Mouse (Mus musculus) C2C12 (cell line): ENCODE data around the gene Hoxc4. TPM values are rescaled to one million over a fixed set of nuclear protein-coding genes. Genes with fewer than 3 reads are reported as not detected.

Experiments
- H3K27me3 ChIP-seq: one replicate; pipeline ENCODE4 v1.6.1; 2011; ENCODE audit not compliant: control insufficient read depth, insufficient read depth, insufficient read length
- H3K36me3 ChIP-seq: one replicate; pipeline ENCODE4 v1.6.1; 2011; ENCODE audit not compliant: control insufficient read depth, insufficient read depth
- H3K4me3 ChIP-seq: one replicate; pipeline ENCODE4 v1.5.1; 2011; ENCODE audit warnings: mild to moderate bottlenecking, control low read depth; ENCODE audit not compliant: poor library complexity, insufficient read depth, severe bottlenecking
- H3K79me2 ChIP-seq: one replicate; pipeline ENCODE4 v1.6.1; 2011; ENCODE audit not compliant: control insufficient read depth, insufficient read depth
- H3K79me3 ChIP-seq: one replicate; pipeline ENCODE4 v1.6.1; 2011; ENCODE audit warnings: low read depth, control low read depth
- H3ac ChIP-seq: one replicate; pipeline ENCODE3; 2011; ENCODE audit warnings: low read depth; ENCODE audit not compliant: control insufficient read depth, insufficient read length
- CEBPB ChIP-seq: IDR thresholded peaks from one replicate; pipeline ENCODE4 v1.6.1; 2011; ENCODE audit warnings: low read depth, mild to moderate bottlenecking, control low read depth, moderate library complexity
- CTCF ChIP-seq: IDR thresholded peaks from one replicate; pipeline ENCODE4 v1.5.1; 2011; ENCODE audit not compliant: control insufficient read depth, insufficient read depth, insufficient read length
- FOSL1 ChIP-seq: IDR thresholded peaks from one replicate; pipeline ENCODE4 v1.8.0; 2011; ENCODE audit warnings: mild to moderate bottlenecking, low read length; ENCODE audit not compliant: poor library complexity, insufficient read depth, severe bottlenecking
- MAX ChIP-seq: IDR thresholded peaks from one replicate; pipeline ENCODE4 v1.6.1; 2011; ENCODE audit warnings: mild to moderate bottlenecking, control low read depth
- MYOD1 ChIP-seq: IDR thresholded peaks from one replicate; pipeline ENCODE4 v1.6.1; 2011; ENCODE audit warnings: low read depth; ENCODE audit not compliant: control insufficient read depth, insufficient read length
- MYOG ChIP-seq: IDR thresholded peaks from one replicate; pipeline ENCODE4 v1.6.1; 2011; ENCODE audit not compliant: control insufficient read depth, insufficient read length; ENCODE audit errors: extremely low read depth
- USF1 ChIP-seq: IDR thresholded peaks from one replicate; pipeline ENCODE4 v1.6.1; 2011; ENCODE audit warnings: low read depth, mild to moderate bottlenecking, control low read depth, moderate library complexity
- polyA plus RNA-seq: library from polyadenylated mRNA; unstranded; fragments of >200 nt; fragmentation: generic; extraction: Trizol; gene quantifications from one replicate; pipeline ENCODE4 v1.2.1, GENCODE M21; 2012; ENCODE audit warnings: missing spikeins

Gene Hoxc4
- polyA plus RNA-seq, 1 experiment, result 3.4 TPM

DNA sequence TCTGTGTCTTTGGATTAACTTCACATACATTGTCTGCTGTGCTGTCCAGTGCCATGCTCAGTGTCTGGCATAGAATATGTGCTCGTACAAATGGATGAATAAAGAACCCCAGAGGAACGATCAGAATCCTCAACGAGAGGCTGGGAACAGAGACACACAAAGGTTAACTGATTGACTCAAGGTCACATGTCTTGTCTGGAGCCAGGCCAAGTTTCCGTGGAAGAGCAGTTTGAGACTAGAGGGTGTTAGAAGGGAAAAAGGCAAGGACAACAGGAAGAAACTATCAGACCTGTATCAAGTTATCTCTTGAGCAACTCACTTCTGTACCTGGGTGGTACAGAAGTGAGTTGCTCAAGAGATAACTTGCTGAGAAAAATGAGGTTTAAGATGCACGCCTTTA, 52.5 kb downstream of the Hoxc4 start:
- Histone ChIP-seq H3K79me2 (no peaks in the 10 kb centered on the region), H3ac (no peak overlapping the region), H3K36me3 (no peaks in the 10 kb centered on the region), H3K79me3 (no peaks in the 10 kb centered on the region), H3K4me3 (no peak overlapping the region), H3K27me3 (no peaks in the 10 kb centered on the region)
- TF ChIP-seq USF1, result peak; percentile 45
- TF ChIP-seq CEBPB, result no peak
- no peak for TF ChIP-seq CTCF
- TF ChIP-seq MYOD1, result no peak

DNA sequence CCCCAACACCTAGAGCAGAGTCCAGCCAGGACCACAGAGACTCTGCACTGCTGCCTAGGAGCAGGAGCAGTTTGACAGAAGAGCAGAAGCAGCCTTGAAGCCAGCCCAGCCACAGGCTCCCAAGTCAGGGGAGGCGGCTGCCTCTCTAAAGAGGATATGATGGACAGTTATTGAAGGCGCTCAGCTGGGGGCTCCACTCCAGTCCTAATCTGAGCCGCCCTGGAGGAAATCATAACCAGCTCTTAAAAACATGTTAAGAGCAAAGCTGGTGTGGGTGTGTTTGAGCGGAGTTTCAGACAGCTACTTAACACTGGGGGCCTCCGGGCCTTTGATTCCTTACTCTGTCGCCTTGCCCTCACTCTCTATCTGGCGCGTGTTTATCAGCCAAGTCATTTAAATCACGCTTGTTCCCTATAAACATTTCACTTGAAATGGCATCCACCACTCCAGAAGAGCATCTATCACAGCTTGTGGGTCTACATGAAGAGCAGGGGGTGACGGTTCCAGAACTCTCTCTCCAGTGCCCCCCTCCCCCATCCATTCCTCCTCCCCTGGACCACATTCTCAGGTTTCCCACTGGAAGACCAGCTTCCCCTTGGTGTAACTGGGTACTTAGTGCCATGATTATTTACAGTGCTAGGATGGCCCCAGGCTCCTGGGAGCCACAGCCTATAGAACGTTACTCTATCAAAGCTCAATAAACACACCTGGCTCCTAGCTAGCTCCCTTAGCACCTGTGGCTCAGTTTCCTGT, 56.1 kb downstream of the Hoxc4 start:
- Histone ChIP-seq H3K4me3 (no peak overlapping the region), H3K79me3 (no peaks in the 10 kb centered on the region), H3K79me2 (no peaks in the 10 kb centered on the region), H3K27me3 (no peaks in the 10 kb centered on the region), H3ac (no peak overlapping the region), H3K36me3 (no peaks in the 10 kb centered on the region)
- TF ChIP-seq USF1, result no peak
- no peak for TF ChIP-seq CEBPB
- no peak for TF ChIP-seq CTCF
- TF ChIP-seq MYOG, result no peak
- TF ChIP-seq MAX, result no peak
- TF ChIP-seq FOSL1, result no peak
- no peak for TF ChIP-seq MYOD1

DNA sequence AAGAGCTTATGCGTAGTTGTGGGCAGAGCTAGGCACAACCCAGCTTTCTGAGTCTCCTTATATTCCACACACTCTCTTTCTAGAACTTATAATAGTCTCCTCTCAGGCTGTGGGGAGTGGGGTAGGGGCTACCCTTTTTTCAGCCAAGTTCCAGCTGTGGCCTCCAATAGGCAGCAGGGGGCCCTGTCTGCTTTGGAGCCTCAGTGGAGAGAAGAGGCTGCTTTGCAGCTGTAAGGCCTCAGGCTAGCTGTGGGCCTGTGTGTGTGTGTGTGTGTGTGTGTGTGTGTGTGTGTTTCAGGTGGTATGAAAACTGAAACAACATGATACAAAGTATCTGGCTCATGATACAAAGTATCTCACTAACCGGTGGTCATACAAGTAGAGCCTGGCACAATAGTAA, 58.9 kb downstream of the Hoxc4 start:
- H3ac ChIP-seq, result no peak overlapping the region
- no peak overlapping the region for H3K4me3 ChIP-seq
- no peaks in the 10 kb centered on the region for H3K79me2 ChIP-seq
- no peaks in the 10 kb centered on the region for H3K36me3 ChIP-seq
- H3K27me3 ChIP-seq, result no peaks in the 10 kb centered on the region
- TF ChIP-seq CTCF (no peak), FOSL1 (no peak), MAX (no peak), MYOG (no peak), CEBPB (no peak), MYOD1 (no peak), USF1 (no peak)
- no peaks in the 10 kb centered on the region for H3K79me3 ChIP-seq

DNA sequence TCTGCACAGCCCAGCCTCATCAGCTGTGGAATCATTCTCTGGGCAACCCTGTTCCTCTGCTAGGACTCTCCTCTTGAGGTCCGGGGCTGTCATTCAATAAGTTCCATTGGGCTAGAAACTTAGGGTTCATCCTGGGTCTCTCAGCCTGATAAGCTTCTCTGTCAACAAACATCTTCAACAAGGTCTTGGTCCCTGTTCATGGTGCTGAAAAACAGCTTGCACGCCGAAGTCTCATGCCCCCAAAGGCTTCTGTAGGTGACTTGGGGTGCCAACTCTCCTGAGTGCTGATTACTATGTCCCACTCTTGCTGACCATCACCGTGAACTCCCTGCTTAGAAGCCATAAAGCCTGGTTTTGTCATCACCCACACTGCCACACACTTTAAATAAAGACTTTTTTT, 63.9 kb downstream of the Hoxc4 start:
- no peaks in the 10 kb centered on the region for H3K79me3 ChIP-seq
- TF ChIP-seq MYOD1, result no peak
- no peak for TF ChIP-seq MYOG
- no peak for TF ChIP-seq USF1
- no peak for TF ChIP-seq CEBPB
- no peak for TF ChIP-seq MAX
- TF ChIP-seq CTCF, result no peak
- TF ChIP-seq FOSL1, result no peak
- no peak overlapping the region for H3K4me3 ChIP-seq
- H3ac ChIP-seq, result no peak overlapping the region
- H3K79me2 ChIP-seq, result no peaks in the 10 kb centered on the region
- H3K27me3 ChIP-seq, result peaks cover 4% of the 10 kb centered on the region
- no peaks in the 10 kb centered on the region for H3K36me3 ChIP-seq

DNA sequence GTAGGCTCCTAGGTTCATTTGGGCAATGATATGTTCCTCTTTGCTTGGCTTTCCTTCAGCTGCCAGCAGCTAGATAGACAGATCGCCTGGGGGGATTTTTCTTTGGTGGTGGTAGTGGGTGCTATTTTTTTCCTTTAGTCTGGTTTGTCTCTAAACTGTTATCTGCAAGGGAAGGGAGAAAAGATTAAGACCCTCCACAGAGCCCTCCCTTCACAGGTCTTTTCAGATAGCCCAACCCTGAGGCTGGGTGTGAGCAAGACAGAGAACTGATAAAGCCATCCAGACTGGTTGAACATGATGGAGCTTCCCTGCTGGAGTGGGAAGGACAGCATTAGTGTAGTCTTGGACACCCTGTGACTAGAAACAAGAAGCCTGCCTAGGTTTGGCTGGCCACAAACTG, 64.9 kb downstream of the Hoxc4 start:
- no peak overlapping the region for H3ac ChIP-seq
- no peaks in the 10 kb centered on the region for H3K36me3 ChIP-seq
- H3K79me3 ChIP-seq, result no peaks in the 10 kb centered on the region
- no peak overlapping the region for H3K4me3 ChIP-seq
- no peak for TF ChIP-seq CTCF
- no peak for TF ChIP-seq CEBPB
- no peak for TF ChIP-seq MYOD1
- TF ChIP-seq MAX, result no peak
- no peak for TF ChIP-seq USF1
- no peak for TF ChIP-seq MYOG
- no peaks in the 10 kb centered on the region for H3K79me2 ChIP-seq
- H3K27me3 ChIP-seq, result peaks cover 4% of the 10 kb centered on the region

DNA sequence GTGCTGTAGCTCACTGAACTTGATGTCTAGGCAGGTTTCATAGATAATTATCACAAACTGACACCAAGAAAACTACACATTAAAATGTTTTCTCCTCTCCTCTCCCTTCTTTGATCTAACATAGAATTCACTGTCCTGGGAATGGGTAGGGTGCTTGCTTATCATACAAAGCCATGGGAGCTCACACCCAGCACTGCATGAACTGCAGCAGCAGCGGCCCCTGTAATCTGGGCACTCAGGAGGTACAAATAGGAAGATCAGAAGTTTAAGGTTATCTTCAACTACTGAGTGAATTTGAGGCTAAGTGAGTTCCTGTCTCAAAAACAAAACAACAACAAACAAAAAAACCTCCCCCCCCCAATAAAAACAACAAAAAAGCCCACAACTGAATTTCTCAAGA, 66.2 kb downstream of the Hoxc4 start:
- Histone ChIP-seq H3K79me3 (no peaks in the 10 kb centered on the region), H3K79me2 (no peaks in the 10 kb centered on the region), H3K4me3 (no peak overlapping the region), H3K36me3 (no peaks in the 10 kb centered on the region), H3K27me3 (peaks cover 4% of the 10 kb centered on the region), H3ac (no peak overlapping the region)
- TF ChIP-seq MYOG, result no peak
